Mouse (Mus musculus) large intestine, adult 2 months (tissue): ENCODE measurements around the gene Apol10b. TPM values are rescaled to one million over a fixed set of nuclear protein-coding genes. Genes with fewer than 3 reads are reported as not detected.

Experiments
- polyA plus RNA-seq: library from polyadenylated mRNA; depleted of rRNA; stranded (reverse); fragments of >200 nt; gene quantifications from 2 replicates; pipeline ENCODE4 v1.2.3, GENCODE M21; 2012; rRNA removed

The Apol10b gene
- polyA plus RNA-seq, 1 experiment: 0.88 TPM

Other genes starting within 250 kb of the Apol10b start
- gene Apol7a, start 197.0 kb downstream of the Apol10b start, polyA plus RNA-seq: 43.7 and 83.1 TPM in 2 replicates
- 22.6 and 91.1 TPM in 2 replicates for gene Apol9a, start 185.0 kb downstream of the Apol10b start, polyA plus RNA-seq
- gene Apol7b, start 148.6 kb downstream of the Apol10b start, polyA plus RNA-seq: 0.63 and 1.4 TPM in 2 replicates
- gene Apol10a, start 119.1 kb downstream of the Apol10b start, polyA plus RNA-seq: 94.4 and 159 TPM in 2 replicates
- 0.11 and 0.21 TPM in 2 replicates for gene Apol11a, start 87.9 kb downstream of the Apol10b start, polyA plus RNA-seq
- 24.7 and 45.8 TPM in 2 replicates for gene Apol7c, start 62.8 kb downstream of the Apol10b start, polyA plus RNA-seq
- gene 1700025B11Rik, start 34.2 kb downstream of the Apol10b start, polyA plus RNA-seq: not detected in 2 replicates
- gene Gm36245, start 3.1 kb upstream of the Apol10b start, polyA plus RNA-seq: not detected in 2 replicates
- gene Apol11b, start 47.2 kb upstream of the Apol10b start, polyA plus RNA-seq: 0.21 and 0.33 TPM in 2 replicates
- 3.0 and 6.7 TPM in 2 replicates for gene Apol7e, start 102.7 kb upstream of the Apol10b start, polyA plus RNA-seq
- gene Apol9b, start 132.9 kb upstream of the Apol10b start, polyA plus RNA-seq: 16.8 and 44.4 TPM in 2 replicates
- 0.04 TPM in 1 of 2 replicates, not detected in the other for gene Apol8, start 160.9 kb upstream of the Apol10b start, polyA plus RNA-seq
- gene Myh9, start 246.1 kb upstream of the Apol10b start, polyA plus RNA-seq: 49.7 and 78.1 TPM in 2 replicates